Mouse (Mus musculus) small intestine, adult 2 months (tissue): ENCODE results near the gene Tmprss2.

Experiments used
- CTCF ChIP-seq: fragments of 200-500 bp; IDR thresholded peaks from 2 replicates; pipeline ENCODE4 v1.5.1; 2012; ENCODE audit warnings: low read depth, mild to moderate bottlenecking, control low read depth, inconsistent platforms, low read length, moderate library complexity, mixed read lengths; ENCODE audit not compliant: insufficient replicate concordance, insufficient read length; ENCODE audit errors: extremely low read depth
- POLR2A ChIP-seq: fragments of 200-500 bp; IDR thresholded peaks from 2 replicates; pipeline ENCODE4 v1.6.1; 2012; ENCODE audit warnings: low read depth, mild to moderate bottlenecking, control low read depth, inconsistent platforms, low read length, moderate library complexity

GRCm38 (mm10) chr16:97533751-97534150, 77.2 kb downstream of the Tmprss2 start:
- no peak for TF ChIP-seq CTCF
- TF ChIP-seq POLR2A, result no peak
